Comparison of ENCODE assay signal across 22 mouse cellular contexts in the genomic region with DNA sequence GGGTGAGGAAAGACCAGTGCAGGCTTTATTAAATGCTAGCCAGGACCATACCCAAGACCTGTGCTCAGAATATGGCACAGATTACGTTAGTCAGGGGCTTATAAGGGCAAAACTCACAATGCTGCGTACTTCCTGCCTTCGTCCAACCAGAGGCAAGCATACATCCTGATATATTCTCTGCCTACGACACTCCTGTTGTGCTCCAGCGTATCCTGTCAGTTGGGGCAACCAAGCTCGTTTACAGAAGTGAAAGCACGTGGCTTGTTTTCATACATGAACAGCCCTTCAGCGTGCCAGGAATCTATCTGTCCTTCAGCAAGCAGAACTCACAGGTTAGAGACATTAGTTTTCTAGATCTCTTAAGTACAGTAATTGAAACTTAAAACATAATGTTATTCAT.
"Had no signal": no experiment of that assay in that cellular context is flagged by ENCODE, and none has a peak within 500 bp of the region (broad histone marks: within the 10 kb centered on the region; RNA-seq: fewer than 3 reads in every experiment).

No protein-coding gene starts in this region.

- H3K27me3 ChIP-seq: limb, embryonic 13.5 days; liver, embryonic 12.5 days; liver, embryonic 15.5 days; midbrain, embryonic 15.5 days; stomach, embryonic 15.5 days had no signal

- ATAC-seq: intestine, embryonic 16.5 days; liver, embryonic 12.5 days; midbrain, embryonic 15.5 days had no signal

- H3K4me2 ChIP-seq: limb, embryonic 13.5 days; liver, embryonic 12.5 days; liver, embryonic 15.5 days; lung, embryonic 15.5 days; midbrain, embryonic 12.5 days; midbrain, embryonic 15.5 days; stomach, embryonic 15.5 days had no signal

- H3K4me1 ChIP-seq: liver, embryonic 12.5 days; liver, embryonic 15.5 days had no signal

- H3K4me3 ChIP-seq: layer of hippocampus, adult 2 months; limb, embryonic 10.5 days; limb, embryonic 13.5 days; liver, embryonic 12.5 days; liver, embryonic 15.5 days; lung, embryonic 15.5 days; midbrain, embryonic 12.5 days; midbrain, embryonic 15.5 days; stomach, embryonic 15.5 days had no signal

- H3K9ac ChIP-seq: limb, embryonic 13.5 days; liver, embryonic 12.5 days; liver, embryonic 15.5 days; lung, embryonic 15.5 days; midbrain, embryonic 12.5 days; midbrain, embryonic 15.5 days; stomach, embryonic 15.5 days had no signal

- H3K27ac ChIP-seq: layer of hippocampus, adult 2 months; limb, embryonic 13.5 days; liver, embryonic 12.5 days; liver, embryonic 15.5 days; lung, embryonic 15.5 days; midbrain, embryonic 12.5 days; midbrain, embryonic 15.5 days; stomach, embryonic 15.5 days had no signal

- H3K36me3 ChIP-seq: limb, embryonic 10.5 days; limb, embryonic 13.5 days; liver, embryonic 12.5 days; liver, embryonic 15.5 days; lung, embryonic 15.5 days; midbrain, embryonic 12.5 days; midbrain, embryonic 15.5 days; stomach, embryonic 15.5 days had no signal

- H3K9me3 ChIP-seq: limb, embryonic 10.5 days; limb, embryonic 13.5 days; liver, embryonic 12.5 days; liver, embryonic 15.5 days; lung, embryonic 15.5 days; midbrain, embryonic 12.5 days; midbrain, embryonic 15.5 days; stomach, embryonic 15.5 days had no signal

- DNase-seq: kidney, adult 18-20 months; kidney, adult 9 months; kidney, postnatal 14 days; layer of hippocampus, postnatal 36 days; liver; lung, adult 18-20 months; lung, postnatal 10 days; lung, postnatal 36 days; right cerebral cortex, adult 18-20 months; right cerebral cortex, postnatal 14 days; right cerebral cortex, postnatal 4 days; thymus, postnatal 25 days had no signal
